Mouse (Mus musculus): ENCODE data around the gene Tcaf2. TPM values are rescaled to one million over a fixed set of nuclear protein-coding genes. Genes with fewer than 3 reads are reported as not detected.

Gene Tcaf2
- 7.1 and 8.5 TPM in 2 replicates for polyA plus RNA-seq (2014; fragmentation: Nextera tagmentation; extraction: Ambion mirVana)

DNA sequence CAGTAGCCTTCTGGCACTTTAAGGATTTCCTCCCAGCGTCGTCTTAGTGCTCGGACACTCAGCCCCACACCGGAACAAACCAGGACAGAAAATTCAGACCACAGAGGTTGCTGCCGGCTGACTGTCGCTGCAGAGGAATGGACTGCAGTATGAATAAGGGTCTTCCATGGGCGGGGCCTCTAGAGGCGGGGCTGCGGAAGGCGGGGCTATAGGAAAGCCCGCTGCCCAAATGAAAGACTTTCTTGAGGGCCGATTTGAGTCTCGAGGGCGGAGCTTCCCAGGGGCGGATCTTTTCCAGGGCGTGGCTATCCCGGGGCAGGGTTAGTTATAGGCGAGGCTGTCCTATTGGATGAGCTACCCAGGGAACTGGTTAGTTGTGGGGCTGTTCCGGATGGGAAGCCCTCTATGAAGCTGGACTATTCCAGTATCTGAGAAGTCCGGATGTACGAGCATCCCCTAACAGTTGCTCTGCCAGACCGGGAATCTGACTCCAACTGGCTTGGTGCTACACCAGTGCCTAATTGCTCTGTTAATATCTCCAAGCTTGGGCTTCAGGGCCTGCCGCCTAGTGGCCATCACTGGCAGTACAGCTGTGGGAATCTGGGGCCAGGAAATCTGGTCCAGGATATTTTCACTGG lies at the start of gene Tcaf2:
Tcaf2 (minus strand) TSS at position 343 of the 638 bp plus-strand sequence.
- peak; percentile 98 for ATAC-seq (ENCODE audit: insufficient number of reproducible peaks, insufficient read depth, low FRiP score, low read depth)
- Histone ChIP-seq H3K4me1 (ENCODE audit: control insufficient read depth, insufficient read depth, low read length) (peaks cover 3% of the 10 kb centered on the region; the same call in 1 of the 2 replicates), H3K36me3 (ENCODE audit: control insufficient read depth, insufficient read depth, low read length) (no peaks in the 10 kb centered on the region), H3K4me3 (ENCODE audit: low read depth, low read length) (peak within 1 kb of the TSS; percentile 31), H3K27ac (ENCODE audit: low read length) (no peak within 1 kb of the TSS), H3K9me3 (ENCODE audit: control insufficient read depth, low read depth, low read length) (no peaks in the 10 kb centered on the region), H3K9ac (replicated peaks; ENCODE audit: low read depth, low read length) (no peak within 1 kb of the TSS), H3K4me2 (replicated peaks; ENCODE audit: low read depth, low read length) (peak within 1 kb of the TSS; percentile 49), H3K27me3 (ENCODE audit: control insufficient read depth, insufficient read depth, low read length) (no peaks in the 10 kb centered on the region)
- under 1% methylated on average over 23 of the region's 23 CpGs for WGBS

DNA sequence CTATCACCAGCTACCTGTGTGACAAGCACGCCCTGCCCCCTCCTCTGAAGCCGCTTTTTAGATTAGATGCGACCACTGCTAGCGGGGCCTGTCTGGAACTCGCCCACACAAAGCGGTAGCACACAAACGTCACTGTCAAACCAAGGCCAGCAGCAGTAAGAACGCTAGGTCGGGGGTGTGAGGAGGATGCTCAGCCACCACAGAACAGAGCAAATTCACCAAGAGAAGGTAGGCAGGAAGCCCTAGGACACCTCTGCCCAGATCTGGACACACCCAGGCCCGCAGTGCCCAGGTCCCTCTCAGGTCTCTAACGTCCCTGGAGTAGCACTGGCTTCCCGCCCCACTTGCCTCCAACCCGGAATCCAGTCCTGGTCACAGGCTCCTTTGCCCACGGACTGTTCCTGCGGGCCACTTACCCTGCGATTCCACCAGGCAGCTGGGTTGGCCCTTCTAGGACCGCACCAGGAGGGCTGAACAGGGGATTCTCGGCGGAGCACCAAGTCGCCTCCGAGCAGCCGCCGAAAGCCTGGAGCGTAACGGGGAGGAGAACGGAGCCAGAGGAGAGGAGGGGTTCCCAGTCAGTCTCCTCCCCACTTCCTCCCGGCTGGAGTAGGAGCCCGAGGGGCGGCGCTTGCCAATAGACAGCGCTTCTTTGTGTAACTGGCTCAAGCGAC lies 47.6 kb upstream of the Tcaf2 start:
- Histone ChIP-seq H3K27ac (ENCODE audit: low read length) (peak overlapping the region; percentile 97), H3K9ac (replicated peaks; ENCODE audit: low read depth, low read length) (peak overlapping the region; percentile 79), H3K4me3 (ENCODE audit: low read depth, low read length) (peak overlapping the region; percentile 79), H3K27me3 (ENCODE audit: control insufficient read depth, insufficient read depth, low read length) (no peaks in the 10 kb centered on the region), H3K9me3 (ENCODE audit: control insufficient read depth, low read depth, low read length) (no peaks in the 10 kb centered on the region), H3K36me3 (ENCODE audit: control insufficient read depth, insufficient read depth, low read length) (no peaks in the 10 kb centered on the region; the same call in 1 of the 2 replicates), H3K4me1 (ENCODE audit: control insufficient read depth, insufficient read depth, low read length) (no peaks in the 10 kb centered on the region), H3K4me2 (replicated peaks; ENCODE audit: low read depth, low read length) (peak overlapping the region; percentile 82)
- under 1% methylated on average over 32 of the region's 32 CpGs for whole genome bisulfite sequencing
- ATAC-seq (ENCODE audit: insufficient number of reproducible peaks, insufficient read depth, low FRiP score, low read depth) = peak; percentile 90

DNA sequence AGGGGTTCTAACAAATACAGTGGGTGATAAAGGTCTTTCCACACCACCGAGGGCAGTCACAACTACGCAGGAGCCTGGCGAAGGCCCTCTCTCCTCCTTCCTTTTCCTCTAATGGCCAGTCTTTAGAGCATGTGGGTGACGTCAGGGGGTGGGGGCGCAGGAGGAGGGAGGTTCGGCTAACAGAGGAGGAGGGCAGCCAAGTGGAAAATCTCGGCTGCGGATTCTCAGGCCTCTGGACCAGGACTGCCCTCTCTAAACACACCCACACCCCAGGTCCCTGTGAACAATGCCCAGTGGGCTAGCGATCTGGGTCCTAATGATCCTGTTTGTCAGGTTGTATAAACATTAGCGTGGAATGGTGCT lies 47.1 kb upstream of the Tcaf2 start:
- Histone ChIP-seq H3K4me1 (ENCODE audit: control insufficient read depth, insufficient read depth, low read length) (no peaks in the 10 kb centered on the region), H3K27me3 (ENCODE audit: control insufficient read depth, insufficient read depth, low read length) (no peaks in the 10 kb centered on the region), H3K36me3 (ENCODE audit: control insufficient read depth, insufficient read depth, low read length) (no peaks in the 10 kb centered on the region; the same call in 1 of the 2 replicates), H3K4me2 (replicated peaks; ENCODE audit: low read depth, low read length) (peak overlapping the region; percentile 82), H3K4me3 (ENCODE audit: low read depth, low read length) (peak overlapping the region; percentile 79), H3K9ac (replicated peaks; ENCODE audit: low read depth, low read length) (peak overlapping the region; percentile 79), H3K27ac (ENCODE audit: low read length) (peak overlapping the region; percentile 97), H3K9me3 (ENCODE audit: control insufficient read depth, low read depth, low read length) (no peaks in the 10 kb centered on the region)
- ATAC-seq (ENCODE audit: insufficient number of reproducible peaks, insufficient read depth, low FRiP score, low read depth) = peak; percentile 88
- WGBS = under 1% methylated on average over 10 of the region's 10 CpGs

DNA sequence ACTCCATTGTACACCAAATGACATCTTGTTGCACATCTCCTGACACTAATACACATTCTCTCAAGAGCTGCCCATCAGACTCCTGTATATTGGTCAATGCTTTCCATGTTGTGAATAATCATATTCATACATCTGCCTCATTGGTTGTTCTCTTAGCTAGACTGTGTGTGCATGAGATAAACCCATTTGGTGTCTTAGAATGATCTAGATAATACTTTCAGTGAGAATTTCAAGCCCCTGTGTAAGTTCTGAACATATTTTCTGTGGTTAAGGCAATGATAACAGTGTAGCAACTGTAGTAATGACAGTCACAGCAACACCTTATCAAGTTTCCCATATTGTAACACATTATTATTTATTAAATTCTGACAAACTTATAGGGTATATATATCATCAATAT lies 44.7 kb upstream of the Tcaf2 start:
- Histone ChIP-seq H3K36me3 (ENCODE audit: control insufficient read depth, insufficient read depth, low read length) (peaks cover 17% of the 10 kb centered on the region), H3K4me2 (replicated peaks; ENCODE audit: low read depth, low read length) (no peak overlapping the region), H3K4me1 (ENCODE audit: control insufficient read depth, insufficient read depth, low read length) (no peaks in the 10 kb centered on the region), H3K4me3 (ENCODE audit: low read depth, low read length) (no peak overlapping the region), H3K9me3 (ENCODE audit: control insufficient read depth, low read depth, low read length) (no peaks in the 10 kb centered on the region), H3K27ac (ENCODE audit: low read length) (no peak overlapping the region), H3K27me3 (ENCODE audit: control insufficient read depth, insufficient read depth, low read length) (no peaks in the 10 kb centered on the region), H3K9ac (replicated peaks; ENCODE audit: low read depth, low read length) (no peak overlapping the region)
- no peak for ATAC-seq (ENCODE audit: insufficient number of reproducible peaks, insufficient read depth, low FRiP score, low read depth)

DNA sequence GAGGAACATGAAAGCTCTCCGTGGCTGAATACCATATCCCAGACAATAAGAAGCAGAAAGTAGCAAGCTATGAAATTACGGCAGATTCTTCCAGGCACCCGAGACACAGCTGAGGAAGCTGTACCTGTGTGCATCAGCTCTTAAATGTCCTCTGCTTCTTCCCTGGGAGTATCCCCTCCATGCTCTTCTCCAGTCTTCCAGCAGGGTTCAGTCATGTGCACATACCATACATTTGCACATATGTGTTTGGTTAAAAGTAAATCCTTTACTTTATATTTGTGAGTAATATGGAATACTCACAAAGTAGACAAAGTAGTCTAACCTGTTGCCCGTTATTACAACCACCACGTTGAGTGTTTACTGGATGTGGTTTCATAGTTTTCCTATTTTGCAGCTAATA lies 42.9 kb upstream of the Tcaf2 start:
- ATAC-seq (ENCODE audit: insufficient number of reproducible peaks, insufficient read depth, low FRiP score, low read depth) = no peak

DNA sequence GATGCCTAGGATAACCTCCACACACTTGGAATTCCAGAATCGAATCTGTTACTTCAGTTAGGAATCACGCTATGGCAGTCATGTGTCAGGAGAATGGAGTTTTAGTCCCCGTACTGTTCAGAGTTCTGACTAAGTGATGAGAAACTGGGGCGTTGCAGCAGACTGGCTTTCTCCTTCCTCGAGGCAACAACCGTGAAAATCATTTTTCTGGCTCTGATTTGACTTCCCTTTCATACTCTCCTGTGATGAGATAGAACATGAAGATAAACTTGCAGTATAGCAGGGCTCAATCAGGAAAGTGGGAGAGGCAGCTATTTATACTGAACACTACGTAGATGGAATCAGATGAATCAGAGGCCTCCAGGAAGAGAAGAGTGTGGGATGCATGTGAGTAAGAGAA lies 35.0 kb upstream of the Tcaf2 start:
- no peak overlapping the region for H3K9ac ChIP-seq (replicated peaks; ENCODE audit: low read depth, low read length)
- no peak overlapping the region for H3K4me3 ChIP-seq (ENCODE audit: low read depth, low read length)
- no peaks in the 10 kb centered on the region for H3K27me3 ChIP-seq (ENCODE audit: control insufficient read depth, insufficient read depth, low read length)
- peaks cover 33% of the 10 kb centered on the region for H3K36me3 ChIP-seq (ENCODE audit: control insufficient read depth, insufficient read depth, low read length)
- H3K27ac ChIP-seq (ENCODE audit: low read length) = no peak overlapping the region
- WGBS = 88% methylated on average over 7 of the region's 7 CpGs
- no peak for ATAC-seq (ENCODE audit: insufficient number of reproducible peaks, insufficient read depth, low FRiP score, low read depth)
- H3K4me2 ChIP-seq (replicated peaks; ENCODE audit: low read depth, low read length) = no peak overlapping the region
- no peaks in the 10 kb centered on the region for H3K9me3 ChIP-seq (ENCODE audit: control insufficient read depth, low read depth, low read length)
- no peaks in the 10 kb centered on the region for H3K4me1 ChIP-seq (ENCODE audit: control insufficient read depth, insufficient read depth, low read length)

More for the DNA sequence above, 42.9 kb upstream of the Tcaf2 start:
- no peaks in the 10 kb centered on the region for H3K9me3 ChIP-seq (ENCODE audit: control insufficient read depth, low read depth, low read length)
- no peak overlapping the region for H3K4me3 ChIP-seq (ENCODE audit: low read depth, low read length)
- 87% methylated on average over 5 of the region's 5 CpGs for WGBS
- no peak overlapping the region for H3K27ac ChIP-seq (ENCODE audit: low read length)
- no peaks in the 10 kb centered on the region for H3K4me1 ChIP-seq (ENCODE audit: control insufficient read depth, insufficient read depth, low read length)
- peaks cover 17% of the 10 kb centered on the region for H3K36me3 ChIP-seq (ENCODE audit: control insufficient read depth, insufficient read depth, low read length)
- no peaks in the 10 kb centered on the region for H3K27me3 ChIP-seq (ENCODE audit: control insufficient read depth, insufficient read depth, low read length)
- H3K4me2 ChIP-seq (replicated peaks; ENCODE audit: low read depth, low read length) = no peak overlapping the region
- H3K9ac ChIP-seq (replicated peaks; ENCODE audit: low read depth, low read length) = no peak overlapping the region

DNA sequence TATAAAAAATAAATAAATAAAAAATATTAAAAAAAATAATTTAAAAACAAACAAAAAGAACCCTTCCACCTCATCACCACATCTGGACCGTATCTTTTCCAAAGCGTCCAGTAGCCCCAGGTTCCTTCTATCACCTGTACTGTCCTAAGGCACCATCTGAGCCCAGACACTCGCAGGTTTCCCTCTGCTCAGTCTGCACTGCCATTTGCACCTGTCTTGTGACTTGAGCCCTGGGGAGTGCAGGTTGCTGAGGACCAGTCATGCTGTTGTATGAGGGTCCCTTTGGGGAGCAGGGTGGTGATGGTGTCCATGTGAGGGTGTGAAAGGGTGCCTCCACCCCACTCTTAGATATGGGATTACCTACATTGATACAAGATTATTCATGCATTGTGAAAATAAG lies 31.0 kb upstream of the Tcaf2 start:
- WGBS = 96% methylated on average over 3 of the region's 3 CpGs
- peaks cover 58% of the 10 kb centered on the region for H3K36me3 ChIP-seq (ENCODE audit: control insufficient read depth, insufficient read depth, low read length)
- no peak overlapping the region for H3K4me3 ChIP-seq (ENCODE audit: low read depth, low read length)
- no peak for ATAC-seq (ENCODE audit: insufficient number of reproducible peaks, insufficient read depth, low FRiP score, low read depth)
- no peak overlapping the region for H3K4me2 ChIP-seq (replicated peaks; ENCODE audit: low read depth, low read length)
- H3K9ac ChIP-seq (replicated peaks; ENCODE audit: low read depth, low read length) = no peak overlapping the region
- no peak overlapping the region for H3K27ac ChIP-seq (ENCODE audit: low read length)
- no peaks in the 10 kb centered on the region for H3K4me1 ChIP-seq (ENCODE audit: control insufficient read depth, insufficient read depth, low read length)
- no peaks in the 10 kb centered on the region for H3K27me3 ChIP-seq (ENCODE audit: control insufficient read depth, insufficient read depth, low read length)
- H3K9me3 ChIP-seq (ENCODE audit: control insufficient read depth, low read depth, low read length) = no peaks in the 10 kb centered on the region

DNA sequence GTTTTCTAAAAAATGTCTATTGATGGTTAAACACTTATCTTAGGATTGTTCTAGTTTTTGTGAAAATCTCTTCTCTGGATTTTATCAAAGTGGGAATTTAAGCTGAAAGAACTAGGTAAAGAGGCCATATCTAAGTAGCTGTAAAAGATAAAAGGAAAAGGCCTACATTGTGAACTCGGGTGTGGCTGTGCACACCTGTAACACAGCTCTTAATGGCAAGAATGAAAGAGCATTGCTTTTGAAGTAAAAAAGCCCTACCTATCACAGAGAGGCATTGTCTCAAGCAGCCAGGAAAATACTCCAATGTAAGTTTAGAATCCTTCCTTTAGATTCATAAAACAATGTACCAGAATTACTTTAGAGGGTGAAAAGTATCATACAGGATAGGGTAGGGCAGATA lies 26.7 kb upstream of the Tcaf2 start:
- no peak overlapping the region for H3K4me2 ChIP-seq (replicated peaks; ENCODE audit: low read depth, low read length)
- H3K4me3 ChIP-seq (ENCODE audit: low read depth, low read length) = no peak overlapping the region
- WGBS = 82% methylated on average over 1 of the region's 1 CpGs
- no peak overlapping the region for H3K27ac ChIP-seq (ENCODE audit: low read length)
- no peaks in the 10 kb centered on the region for H3K9me3 ChIP-seq (ENCODE audit: control insufficient read depth, low read depth, low read length)
- no peak overlapping the region for H3K9ac ChIP-seq (replicated peaks; ENCODE audit: low read depth, low read length)
- peaks cover 46% of the 10 kb centered on the region for H3K36me3 ChIP-seq (ENCODE audit: control insufficient read depth, insufficient read depth, low read length)
- peak; percentile 75; the same call in 1 of the 2 replicates for ATAC-seq (ENCODE audit: insufficient number of reproducible peaks, insufficient read depth, low FRiP score, low read depth)
- H3K27me3 ChIP-seq (ENCODE audit: control insufficient read depth, insufficient read depth, low read length) = no peaks in the 10 kb centered on the region
- no peaks in the 10 kb centered on the region for H3K4me1 ChIP-seq (ENCODE audit: control insufficient read depth, insufficient read depth, low read length)
